Mouse (Mus musculus) Muller cell, postnatal 12 days (primary cell): ENCODE results near the gene Uggt1.
A peak's percentile ranks its signal among the peaks of the same experiment; 100 is the strongest.

Experiments used
- DNase-seq: peaks from one replicate; pipeline ENCODE4 v3.0.0-alpha.2; 2015; ENCODE audit errors: inconsistent ontology term

The Uggt1 gene

GRCm38 (mm10) chr1:36258631-36259030 lies 14.1 kb upstream of the Uggt1 start:
- DNase-seq, result no peak

- DNase-seq, result no peak
Measured at GRCm38 (mm10) chr1:36257276-36257675, 12.8 kb upstream of the Uggt1 start.

- DNase-seq, result no peak
Measured at GRCm38 (mm10) chr1:36255871-36256640, 11.5 kb upstream of the Uggt1 start.

- DNase-seq, result peak; percentile 63
Measured at GRCm38 (mm10) chr1:36254635-36255360, 10.3 kb upstream of the Uggt1 start.

- peak; percentile 60 for DNase-seq
Measured at GRCm38 (mm10) chr1:36252791-36253190, 8.3 kb upstream of the Uggt1 start.

- no peak for DNase-seq
Measured at GRCm38 (mm10) chr1:36251426-36251825, 6.9 kb upstream of the Uggt1 start.

GRCm38 (mm10) chr1:36246688-36247087 lies 2.2 kb upstream of the Uggt1 start:
- DNase-seq, result no peak

GRCm38 (mm10) chr1:36244828-36245215 lies 302 bp upstream of the Uggt1 start:
- DNase-seq, result no peak

GRCm38 (mm10) chr1:36243447-36244057 lies 968 bp downstream of the Uggt1 start:
- DNase-seq, result no peak

GRCm38 (mm10) chr1:36241903-36242429 lies 2.6 kb downstream of the Uggt1 start:
- DNase-seq, result no peak

GRCm38 (mm10) chr1:36240176-36240575 lies 4.3 kb downstream of the Uggt1 start:
- no peak for DNase-seq

- no peak for DNase-seq
Measured at GRCm38 (mm10) chr1:36239396-36239795, 5.1 kb downstream of the Uggt1 start.

GRCm38 (mm10) chr1:36235855-36236254 lies 8.7 kb downstream of the Uggt1 start:
- DNase-seq, result no peak

GRCm38 (mm10) chr1:36235057-36235639 lies 9.4 kb downstream of the Uggt1 start:
- DNase-seq, result no peak

- no peak for DNase-seq
Measured at GRCm38 (mm10) chr1:36233218-36233617, 11.3 kb downstream of the Uggt1 start.

- peak; percentile 13 for DNase-seq
Measured at GRCm38 (mm10) chr1:36230919-36231705, 13.4 kb downstream of the Uggt1 start.

- DNase-seq, result no peak
Measured at GRCm38 (mm10) chr1:36228461-36228860, 16.1 kb downstream of the Uggt1 start.

GRCm38 (mm10) chr1:36224648-36225047 lies 19.9 kb downstream of the Uggt1 start:
- DNase-seq, result no peak

GRCm38 (mm10) chr1:36214324-36214723 lies 30.2 kb downstream of the Uggt1 start:
- DNase-seq, result no peak

- DNase-seq, result no peak
Measured at GRCm38 (mm10) chr1:36201739-36202138, 42.8 kb downstream of the Uggt1 start.

GRCm38 (mm10) chr1:36194482-36194881 lies 50.0 kb downstream of the Uggt1 start:
- DNase-seq, result no peak
